Mouse (Mus musculus): Measurements from ENCODE around the gene Afap1.

The Afap1 gene

DNA sequence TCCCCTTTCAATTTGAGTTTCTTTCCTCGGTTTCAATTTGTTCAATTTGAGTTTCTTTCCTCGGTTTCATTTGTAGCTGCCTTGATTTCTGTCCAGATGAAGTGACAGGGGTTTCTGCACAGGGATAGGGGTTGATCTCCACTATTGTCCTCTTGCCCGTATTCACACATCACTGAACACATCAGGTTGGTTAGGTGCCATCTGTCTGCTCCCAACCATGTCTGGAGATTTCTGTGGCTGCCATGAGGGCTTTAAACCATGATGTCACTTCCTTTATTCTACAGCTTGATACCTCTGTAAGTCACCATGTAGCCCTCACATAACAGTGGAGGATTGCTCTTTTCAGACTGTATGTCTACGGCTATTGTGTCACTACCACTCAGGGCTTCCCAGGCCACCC, 4.0 kb downstream of the Afap1 start:
- DNase-seq (ENCODE audit: low spot score in 2 of 2): no peak

DNA sequence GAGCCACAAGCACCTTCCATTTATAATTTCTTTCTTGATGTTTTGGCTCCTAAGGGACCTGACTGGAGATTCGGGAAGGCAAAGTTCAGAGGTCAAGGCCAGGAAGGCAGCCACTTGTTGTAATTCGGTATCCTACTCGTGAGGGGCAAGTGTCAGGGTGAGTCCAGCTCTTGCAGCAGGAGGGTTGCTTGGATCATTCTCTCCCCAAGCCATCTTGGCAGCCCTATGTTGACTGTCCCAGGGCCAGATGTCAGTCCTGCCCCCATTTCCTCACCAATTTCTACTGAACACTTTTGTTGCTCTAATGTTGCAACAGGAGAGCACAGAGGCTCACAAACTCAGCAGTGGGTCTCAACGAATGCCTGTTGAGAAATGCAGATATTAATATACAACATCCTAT, 5.0 kb downstream of the Afap1 start:
- no peak for DNase-seq (ENCODE audit: low spot score in 2 of 2)

- no peak for DNase-seq (ENCODE audit: low spot score in 2 of 2)
These were observed 5.9 kb downstream of the Afap1 start for GRCm38 (mm10) chr5:35898994-35899393.

DNA sequence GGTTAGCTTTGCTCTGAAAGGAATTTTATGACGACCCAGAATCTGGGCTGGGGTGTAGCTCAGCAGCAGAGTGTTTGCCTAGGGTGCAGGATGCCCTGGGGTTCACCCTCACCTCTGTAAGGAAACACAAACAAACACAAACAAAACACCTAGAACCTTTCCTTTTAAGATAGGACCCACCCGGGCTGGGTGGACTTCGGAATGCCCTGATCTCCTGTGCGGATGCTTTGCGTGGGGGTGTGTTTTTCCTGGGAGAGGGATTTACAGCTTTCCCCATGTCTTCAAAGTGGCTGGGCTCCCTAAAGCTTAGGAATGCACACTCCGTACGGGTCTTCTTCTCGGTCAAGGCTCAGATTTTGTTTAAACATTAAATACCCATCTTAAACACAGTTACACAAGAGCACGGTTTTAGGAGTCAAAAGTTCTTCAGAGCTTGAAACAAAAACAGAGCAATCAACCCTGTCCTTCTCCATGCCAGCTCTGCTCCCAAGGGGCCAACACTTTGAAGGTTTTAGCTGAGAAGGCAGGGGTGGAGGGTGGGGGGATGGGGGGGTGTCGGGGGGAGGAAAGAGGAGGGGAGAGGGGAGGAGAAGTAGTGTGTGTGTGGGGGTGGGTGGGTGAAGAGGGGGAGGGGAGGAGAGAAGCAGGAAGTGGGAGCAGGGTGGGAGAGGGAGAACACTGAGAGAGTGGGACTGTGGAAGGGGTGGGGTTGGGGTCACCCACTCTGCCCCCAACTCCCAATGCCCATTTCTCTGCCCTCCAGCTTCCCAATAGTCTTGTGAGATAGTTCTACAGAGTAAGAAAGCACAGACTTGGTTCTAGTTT, 7.5 kb downstream of the Afap1 start:
- no peak for DNase-seq (ENCODE audit: low spot score in 2 of 2)

DNA sequence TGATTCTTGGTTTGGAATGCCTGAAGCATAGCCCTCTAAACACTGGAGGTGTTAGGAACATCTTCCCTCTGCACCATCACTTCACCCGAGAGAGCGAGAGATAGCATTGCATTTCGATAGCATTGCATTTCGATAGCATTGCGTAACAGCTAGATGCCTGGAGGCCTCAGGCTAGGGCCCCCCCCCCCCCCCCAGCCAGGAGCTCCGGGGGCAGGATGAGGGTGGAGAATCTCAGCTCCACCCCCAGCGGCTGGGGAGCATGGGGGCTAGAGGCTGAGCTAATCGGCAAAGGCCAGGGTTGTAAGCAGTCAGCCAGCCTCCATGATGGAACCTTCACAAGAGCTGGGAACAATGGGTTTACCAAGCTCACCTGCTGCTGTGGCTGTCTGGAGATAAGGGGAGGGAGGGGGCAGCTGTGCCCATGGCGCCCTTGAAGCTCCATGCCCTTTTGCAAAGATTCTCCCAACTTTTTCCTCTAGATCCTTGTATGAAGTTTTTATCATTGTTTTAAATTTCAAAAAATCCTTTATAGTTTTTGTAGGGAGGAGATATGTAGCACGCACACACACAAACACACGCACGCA, 8.2 kb downstream of the Afap1 start:
- DNase-seq (ENCODE audit: low spot score in 2 of 2): no peak

DNA sequence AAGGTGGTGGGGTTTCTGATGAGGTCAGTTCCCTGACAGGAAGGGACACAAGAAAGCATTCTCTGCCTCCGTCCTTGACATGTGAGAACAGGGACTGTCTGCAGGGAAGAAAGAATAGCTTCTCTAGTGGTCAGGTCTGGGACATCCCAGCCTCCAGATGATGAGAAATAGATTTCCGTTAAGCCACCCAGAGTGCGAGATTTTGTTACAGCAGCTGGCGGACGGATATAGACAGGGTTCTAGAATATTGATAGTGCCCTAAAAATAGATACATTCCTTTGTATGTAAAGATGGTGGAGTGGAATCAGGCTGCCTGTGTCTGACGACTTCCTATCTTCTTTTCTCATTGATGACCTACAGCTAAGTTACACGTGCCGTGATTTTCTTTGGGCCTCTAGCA, 10.3 kb downstream of the Afap1 start:
- DNase-seq (ENCODE audit: low spot score in 2 of 2): no peak

GRCm38 (mm10) chr5:35905283-35905682, 12.2 kb downstream of the Afap1 start:
- no peak for DNase-seq (ENCODE audit: low spot score in 2 of 2)

- DNase-seq (ENCODE audit: low spot score in 2 of 2): no peak
These were observed 14.0 kb downstream of the Afap1 start for GRCm38 (mm10) chr5:35907090-35907489.

DNA sequence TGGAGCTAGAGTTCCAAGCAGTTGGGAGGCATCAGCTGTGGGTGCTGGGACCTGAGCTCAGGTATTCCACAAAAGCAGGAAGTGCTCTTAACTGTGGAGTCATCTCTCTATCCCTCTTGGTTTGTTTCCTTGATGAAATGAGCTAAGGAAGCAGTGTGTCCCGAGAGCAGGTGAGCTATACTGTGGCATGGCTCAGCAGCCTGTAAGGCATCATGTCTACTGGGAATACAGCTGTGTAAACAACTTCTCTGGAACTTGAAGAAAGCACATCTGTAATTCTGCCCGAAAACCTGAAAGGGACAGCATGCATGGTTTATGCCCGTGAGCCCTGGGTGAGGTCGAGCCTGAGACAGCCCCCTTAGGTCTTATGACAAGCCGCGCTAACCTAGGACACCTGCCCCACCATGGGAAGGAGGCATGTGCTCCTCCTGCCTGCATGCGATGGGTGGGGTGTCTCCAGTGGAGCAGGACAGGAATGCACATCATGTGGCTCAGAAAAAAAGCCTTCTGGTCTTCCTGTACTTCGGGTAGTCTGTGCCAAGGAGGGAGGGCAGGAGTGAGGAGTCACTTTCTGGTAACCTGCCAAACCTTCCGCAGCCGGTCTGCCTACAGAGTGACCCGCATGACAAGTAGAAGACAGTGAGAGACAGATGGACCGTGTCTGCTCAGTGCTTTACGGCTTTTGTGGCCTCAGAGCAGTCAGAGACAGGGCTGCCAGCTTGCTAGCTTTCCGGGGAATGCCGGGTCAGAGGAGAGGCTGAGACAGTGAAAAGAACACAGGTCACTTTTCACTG, 14.7 kb downstream of the Afap1 start:
- peak in 1 of 2 experiments; percentile 65 for DNase-seq (ENCODE audit: low spot score in 2 of 2)

GRCm38 (mm10) chr5:35908626-35909443, 15.7 kb downstream of the Afap1 start:
- no peak for DNase-seq (ENCODE audit: low spot score in 2 of 2)

DNA sequence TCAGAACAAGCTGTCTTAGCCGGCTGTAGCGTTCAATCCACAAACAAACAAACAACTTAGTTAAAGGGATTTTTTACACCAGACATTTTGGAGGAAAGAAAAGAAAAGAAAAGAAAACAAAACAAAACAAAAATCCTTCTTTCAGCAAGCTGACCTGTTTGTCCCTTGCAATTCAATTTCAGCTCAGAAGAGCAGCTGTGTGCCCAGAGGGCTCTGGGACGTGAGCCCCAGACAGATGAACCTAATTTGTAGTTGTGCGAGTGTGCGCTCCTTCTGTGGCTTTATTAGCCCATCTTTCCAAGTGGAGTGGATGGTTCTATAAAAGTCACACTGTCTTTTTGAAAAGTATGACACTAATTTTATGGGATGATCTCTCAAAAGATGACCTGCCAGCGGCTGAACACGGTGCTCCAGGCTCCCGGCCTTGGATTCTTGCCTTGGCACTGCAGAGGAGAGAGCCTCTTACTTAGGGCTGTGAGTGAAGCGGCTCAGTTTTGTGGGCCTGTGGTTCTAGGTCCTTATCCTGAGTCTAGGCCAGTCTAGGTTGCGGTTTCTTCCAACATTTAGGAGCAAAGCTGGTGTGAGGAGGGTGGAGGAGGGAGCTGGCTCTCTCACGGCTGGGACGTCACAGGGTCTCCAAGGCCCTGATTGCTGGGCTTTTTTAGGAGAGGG, 22.6 kb downstream of the Afap1 start:
- DNase-seq (ENCODE audit: low spot score in 2 of 2): no peak

- DNase-seq (ENCODE audit: low spot score in 2 of 2): no peak
These were observed 23.5 kb downstream of the Afap1 start for GRCm38 (mm10) chr5:35916666-35917065.

- no peak for DNase-seq (ENCODE audit: low spot score in 2 of 2)
These were observed 25.3 kb downstream of the Afap1 start for GRCm38 (mm10) chr5:35918387-35918786.

GRCm38 (mm10) chr5:35920076-35920475, 27.0 kb downstream of the Afap1 start:
- no peak for DNase-seq (ENCODE audit: low spot score in 2 of 2)

- DNase-seq (ENCODE audit: low spot score in 2 of 2): no peak
These were observed 27.4 kb downstream of the Afap1 start for GRCm38 (mm10) chr5:35920557-35920956.

GRCm38 (mm10) chr5:35921141-35921540, 28.0 kb downstream of the Afap1 start:
- no peak for DNase-seq (ENCODE audit: low spot score in 2 of 2)

DNA sequence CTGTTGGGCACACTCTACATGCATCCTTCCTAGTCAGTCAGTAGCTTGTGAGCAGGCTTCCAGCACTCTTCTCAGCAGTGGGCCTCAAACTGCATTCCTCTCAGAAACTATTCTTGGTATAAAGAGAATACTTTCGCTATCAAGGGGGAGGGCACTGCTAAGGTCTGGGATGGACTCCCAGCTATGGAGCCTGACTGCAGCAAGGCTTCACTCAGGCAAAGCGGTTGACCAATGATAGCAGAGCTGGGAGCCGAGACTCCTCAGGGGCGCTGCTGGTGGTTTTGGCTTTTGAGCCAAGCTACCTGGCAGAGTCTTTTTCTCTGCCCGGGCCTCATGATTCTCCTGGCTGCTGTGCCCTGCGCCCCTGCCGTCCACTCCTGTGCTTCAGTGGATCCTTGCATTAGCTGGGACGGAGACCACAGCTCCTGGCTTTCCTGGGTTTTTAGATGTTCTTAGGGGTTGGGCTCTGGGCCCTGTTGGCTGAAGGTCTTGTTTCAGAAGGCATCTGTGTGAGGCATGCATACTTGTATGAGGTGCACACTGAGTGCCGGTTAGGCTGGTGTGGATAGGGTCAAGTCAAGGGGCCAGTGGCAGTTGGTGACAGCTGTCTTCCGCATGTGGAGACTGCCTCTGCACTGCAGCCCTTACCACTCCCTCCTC, 28.6 kb downstream of the Afap1 start:
- DNase-seq (ENCODE audit: low spot score in 2 of 2): peak in 1 of 2 experiments; percentile 61

DNA sequence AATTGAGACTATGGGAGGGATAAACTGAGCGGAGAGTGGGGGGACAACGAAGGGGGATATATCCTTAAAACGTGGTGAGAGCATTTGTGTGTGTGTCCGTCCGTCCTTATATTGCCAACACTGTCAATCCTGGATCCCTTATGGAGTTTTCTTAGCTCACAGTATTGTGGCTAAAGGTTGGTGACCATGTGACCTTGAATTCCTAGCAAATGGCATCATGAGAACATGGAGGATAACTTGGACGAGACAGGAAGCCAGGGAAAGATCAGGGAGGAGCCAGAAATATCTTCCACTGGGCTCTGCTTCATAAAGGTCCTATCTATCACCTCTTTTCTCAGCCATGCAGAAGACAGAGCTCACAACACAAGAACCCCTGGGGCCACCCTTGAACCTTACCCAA, 30.3 kb downstream of the Afap1 start:
- no peak for DNase-seq (ENCODE audit: low spot score in 2 of 2)

GRCm38 (mm10) chr5:35925171-35925634, 32.1 kb downstream of the Afap1 start:
- DNase-seq (ENCODE audit: low spot score in 2 of 2): no peak

GRCm38 (mm10) chr5:35926511-35926910, 33.4 kb downstream of the Afap1 start:
- no peak for DNase-seq (ENCODE audit: low spot score in 2 of 2)

- DNase-seq (ENCODE audit: low spot score in 2 of 2): no peak
These were observed 38.2 kb downstream of the Afap1 start for GRCm38 (mm10) chr5:35931296-35931695.

Measured in urinary bladder, postnatal 4 days (tissue).